Mouse (Mus musculus): ENCODE data around the gene Tas1r1.

Tas1r1 gene

GRCm38 (mm10) chr4:151986650-151987049 lies 51.7 kb downstream of the Tas1r1 start:
- no peak for DNase-seq

DNA sequence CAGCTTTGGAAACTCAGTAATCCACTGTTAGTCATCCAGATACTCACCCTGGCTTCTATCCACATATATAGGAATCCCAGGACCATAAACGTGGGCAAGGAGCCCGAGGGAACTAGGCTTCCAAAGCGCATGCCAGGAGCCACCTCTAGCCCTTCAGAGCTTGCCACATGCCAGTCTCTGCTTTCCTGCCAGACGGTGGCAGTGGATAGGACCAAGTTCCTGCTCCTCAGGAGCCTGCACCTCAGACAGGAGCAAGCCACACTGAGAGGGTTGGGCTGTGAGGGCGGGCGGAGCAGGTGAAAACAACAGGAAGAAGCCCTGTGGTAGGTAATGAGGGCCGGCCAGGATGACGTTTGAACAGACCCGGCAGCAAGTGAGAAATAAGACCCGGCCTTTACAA lies 52.5 kb downstream of the Tas1r1 start:
- DNase-seq, result peak; percentile 77

GRCm38 (mm10) chr4:151983560-151983959 lies 54.8 kb downstream of the Tas1r1 start:
- DNase-seq, result no peak

DNA sequence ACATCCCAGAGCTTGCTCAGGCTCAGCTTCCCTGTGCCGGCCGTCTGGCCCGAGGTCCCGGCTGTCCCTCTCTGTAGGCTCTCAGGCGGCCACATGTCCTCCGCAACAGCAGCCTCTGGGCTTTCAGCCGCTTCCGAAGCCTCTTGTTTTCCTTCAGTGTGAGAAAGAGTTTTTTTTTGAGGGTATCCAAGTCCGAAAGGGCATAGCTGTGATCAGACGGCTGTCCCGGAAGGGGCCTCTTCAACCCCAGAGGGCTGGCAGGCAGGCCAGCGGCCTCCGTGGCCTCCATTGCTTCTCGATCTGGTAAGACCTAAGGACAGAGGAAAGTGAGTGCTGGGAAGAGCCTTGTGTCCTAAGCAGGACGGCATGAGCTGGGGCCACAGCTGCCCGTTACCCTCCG lies 55.3 kb downstream of the Tas1r1 start:
- no peak for DNase-seq

DNA sequence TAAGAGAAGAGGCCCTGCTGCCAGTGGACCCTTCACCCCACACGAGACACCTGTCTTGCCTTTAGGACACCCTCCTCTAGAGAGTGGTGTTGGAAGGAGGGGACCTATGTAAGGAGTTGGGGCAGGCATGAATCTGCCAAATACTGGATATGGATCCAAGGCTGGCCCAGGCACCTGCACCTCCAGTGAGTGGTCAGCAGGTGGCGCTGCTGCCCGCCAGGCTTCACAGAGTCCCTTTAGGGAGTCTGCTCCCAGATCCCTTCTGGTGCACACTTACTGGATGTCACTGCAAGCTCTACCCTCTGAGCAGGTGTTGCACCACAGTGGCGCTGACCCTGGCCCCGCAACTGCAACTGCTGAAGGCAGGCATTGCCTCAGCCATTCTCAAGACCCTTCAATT lies 57.0 kb downstream of the Tas1r1 start:
- peak; percentile 88 for DNase-seq

GRCm38 (mm10) chr4:151980699-151981098 lies 57.7 kb downstream of the Tas1r1 start:
- no peak for DNase-seq
